Mouse (Mus musculus) kidney, postnatal 36 days (tissue): ENCODE results near the gene Tbc1d30.

Experiments used
- DNase-seq, 2 experiments: peaks; one replicate each; pipeline ENCODE4 v3.0.0; 2021 to 2022; ENCODE audit warnings: mixed read lengths in 2 of 2

Tbc1d30 gene

GRCm38 (mm10) chr10:121310511-121311221, 40.4 kb downstream of the Tbc1d30 start:
- peak; percentile 49 to 77 for DNase-seq

GRCm38 (mm10) chr10:121309801-121310510, 41.1 kb downstream of the Tbc1d30 start:
- DNase-seq = peak in 1 of 2 experiments; percentile 10

GRCm38 (mm10) chr10:121309123-121309655, 41.9 kb downstream of the Tbc1d30 start:
- peak in 1 of 2 experiments; percentile 58 for DNase-seq

GRCm38 (mm10) chr10:121305441-121305840, 45.6 kb downstream of the Tbc1d30 start:
- DNase-seq = peak in 1 of 2 experiments; percentile 22

GRCm38 (mm10) chr10:121303559-121303958, 47.5 kb downstream of the Tbc1d30 start:
- no peak for DNase-seq

GRCm38 (mm10) chr10:121301868-121302267, 49.2 kb downstream of the Tbc1d30 start:
- peak in 1 of 2 experiments; percentile 22 for DNase-seq

- DNase-seq = no peak
Measured at GRCm38 (mm10) chr10:121300659-121301058, 50.4 kb downstream of the Tbc1d30 start.

- DNase-seq = peak; percentile 56 to 80
Measured at GRCm38 (mm10) chr10:121297054-121297701, 53.9 kb downstream of the Tbc1d30 start.

GRCm38 (mm10) chr10:121294471-121294870, 56.6 kb downstream of the Tbc1d30 start:
- DNase-seq = no peak

- no peak for DNase-seq
Measured at GRCm38 (mm10) chr10:121293829-121294228, 57.2 kb downstream of the Tbc1d30 start.

- no peak for DNase-seq
Measured at GRCm38 (mm10) chr10:121291272-121291917, 59.7 kb downstream of the Tbc1d30 start.

GRCm38 (mm10) chr10:121290682-121291078, 60.4 kb downstream of the Tbc1d30 start:
- no peak for DNase-seq

GRCm38 (mm10) chr10:121289970-121290681, 61.0 kb downstream of the Tbc1d30 start:
- DNase-seq = peak in 1 of 2 experiments; percentile 12

GRCm38 (mm10) chr10:121282926-121283325, 68.2 kb downstream of the Tbc1d30 start:
- no peak for DNase-seq

- DNase-seq = peak in 1 of 2 experiments; percentile 11
Measured at GRCm38 (mm10) chr10:121282436-121282835, 68.6 kb downstream of the Tbc1d30 start.

GRCm38 (mm10) chr10:121280943-121281342, 70.1 kb downstream of the Tbc1d30 start:
- no peak for DNase-seq

GRCm38 (mm10) chr10:121277022-121277471, 74.0 kb downstream of the Tbc1d30 start:
- no peak for DNase-seq

- DNase-seq = no peak
Measured at GRCm38 (mm10) chr10:121274964-121275363, 76.1 kb downstream of the Tbc1d30 start.

- DNase-seq = no peak
Measured at GRCm38 (mm10) chr10:121271002-121271401, 80.1 kb downstream of the Tbc1d30 start.

GRCm38 (mm10) chr10:121268771-121269170, 82.3 kb downstream of the Tbc1d30 start:
- DNase-seq = no peak

- DNase-seq = no peak
Measured at GRCm38 (mm10) chr10:121264204-121264575, 86.9 kb downstream of the Tbc1d30 start.
